Mouse (Mus musculus) lung, postnatal 25 days (tissue): Measurements from ENCODE around the gene Mks1.

Experiments used
- DNase-seq: peaks from one replicate; pipeline ENCODE4 v3.0.0; 2022; ENCODE audit warnings: low spot score

The Mks1 gene

DNA sequence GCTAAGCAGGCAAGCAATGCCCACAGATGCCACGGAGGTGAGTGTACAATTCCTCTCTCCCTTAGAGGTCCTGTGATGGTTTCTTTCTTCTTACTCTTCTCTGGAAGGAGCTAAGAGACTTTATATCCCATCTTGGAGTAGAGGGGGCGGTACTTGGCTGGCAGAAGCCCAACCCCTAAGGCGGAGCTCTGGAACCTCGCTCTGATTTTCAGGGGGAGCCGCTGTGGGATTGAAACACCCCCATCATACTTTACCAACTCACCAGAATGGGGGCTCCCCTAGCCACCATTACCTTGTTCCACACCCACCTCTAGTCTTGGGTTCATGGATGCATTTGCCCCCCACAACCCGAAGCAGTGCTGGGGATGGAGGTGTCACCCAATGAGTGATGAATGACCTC, 22.4 kb downstream of the Mks1 start, which contains the start of gene Epx:
TSS of gene Epx (minus strand) at position 101 of the 400 bp plus-strand sequence.
- DNase-seq = no peak

DNA sequence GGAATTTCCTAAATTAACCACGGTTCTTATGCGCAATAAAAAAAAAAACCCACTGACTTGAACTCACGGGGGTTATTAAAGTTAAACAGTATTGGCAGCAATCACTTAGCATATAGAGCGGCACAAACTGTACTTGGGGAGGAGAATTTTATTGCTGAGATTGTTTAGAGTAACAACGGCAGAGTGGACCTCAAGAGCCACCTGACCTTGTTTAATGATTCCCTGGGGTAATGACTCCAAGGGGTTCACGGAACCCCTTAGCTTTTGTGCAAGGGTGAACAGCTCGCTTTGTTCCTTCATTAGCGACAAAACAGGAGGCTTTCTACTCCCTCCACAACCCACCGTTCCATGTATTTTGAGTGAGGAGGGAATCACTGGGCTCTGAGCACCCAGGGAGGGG, 26.8 kb downstream of the Mks1 start:
- no peak for DNase-seq

DNA sequence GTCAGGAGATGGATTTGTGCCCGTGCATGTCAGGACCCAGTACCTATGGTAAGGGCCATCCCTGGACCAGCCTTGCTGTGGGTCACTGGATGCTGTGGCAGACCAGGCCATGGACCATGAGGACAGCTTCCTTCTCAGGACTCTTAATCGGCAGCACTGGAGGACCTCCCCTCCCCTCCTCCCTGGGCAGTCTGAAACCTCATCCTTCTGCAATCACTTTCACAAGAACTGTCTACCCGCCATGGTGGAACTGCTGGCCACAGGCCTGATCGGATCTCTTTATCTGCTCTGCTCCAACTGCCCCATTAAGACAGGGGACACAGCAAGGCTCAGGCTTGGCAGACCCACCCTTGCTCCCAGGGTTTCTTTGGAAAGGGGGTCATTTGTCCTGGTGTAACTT, 28.7 kb downstream of the Mks1 start:
- no peak for DNase-seq

DNA sequence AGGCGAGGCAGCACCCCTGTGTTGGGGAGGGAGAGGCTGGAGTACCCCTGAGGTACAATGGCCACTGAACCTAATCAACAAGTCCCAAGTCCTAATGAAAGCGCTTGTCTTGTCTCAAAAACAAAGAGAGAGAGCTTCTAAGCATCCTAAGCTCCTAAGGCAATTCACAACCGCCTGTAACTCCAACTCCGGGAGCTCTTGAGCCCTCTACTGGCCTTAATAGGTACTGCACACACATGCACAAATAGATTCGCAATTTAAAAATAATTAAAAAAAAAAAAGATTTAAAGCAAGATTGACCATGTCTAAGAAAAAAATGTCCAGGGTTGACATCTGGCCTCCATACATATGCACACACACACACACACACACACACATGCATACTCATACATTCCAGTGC, 30.5 kb downstream of the Mks1 start:
- DNase-seq = no peak

DNA sequence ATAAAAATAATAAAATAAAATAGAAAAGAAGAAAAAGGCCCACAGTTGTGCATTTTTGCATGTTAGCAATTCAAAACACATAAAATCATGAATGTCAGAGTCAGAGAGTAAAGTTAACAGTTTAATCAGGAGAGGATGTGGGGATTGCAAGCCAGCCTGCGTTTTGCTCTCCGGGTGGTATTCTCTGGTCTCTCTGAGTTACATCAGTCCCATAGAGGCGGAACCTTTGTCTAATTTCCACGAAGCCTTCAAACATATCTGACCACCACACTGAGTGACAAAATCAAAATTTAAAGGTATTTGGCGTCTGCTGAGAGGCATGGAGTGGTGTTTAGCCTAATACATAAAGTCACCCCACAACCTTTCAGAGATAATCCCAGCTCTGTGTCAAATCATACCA, 31.8 kb downstream of the Mks1 start:
- no peak for DNase-seq

DNA sequence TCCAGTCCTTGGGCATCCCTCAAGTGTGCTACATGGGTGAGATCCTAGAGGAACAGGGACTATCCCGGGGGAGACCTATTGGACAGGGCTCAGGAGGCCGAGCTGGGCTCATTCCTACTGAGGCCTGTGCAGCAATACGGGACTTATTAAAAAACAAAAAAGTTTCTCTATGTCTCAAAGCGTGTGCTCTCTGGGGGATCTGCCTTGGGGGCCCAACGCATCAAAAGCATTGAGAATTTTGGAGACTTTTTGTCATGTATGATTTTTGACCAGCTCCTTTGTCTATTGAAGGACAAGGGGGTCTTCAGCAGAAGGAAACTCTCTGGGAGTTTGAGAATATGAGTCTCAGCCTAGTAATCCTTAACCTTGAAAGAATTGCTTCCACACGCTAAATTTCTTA, 39.2 kb downstream of the Mks1 start, which contains the start of gene Olfr462:
TSS of gene Olfr462 (minus strand) at position 101 of the 400 bp plus-strand sequence.
- no peak for DNase-seq

DNA sequence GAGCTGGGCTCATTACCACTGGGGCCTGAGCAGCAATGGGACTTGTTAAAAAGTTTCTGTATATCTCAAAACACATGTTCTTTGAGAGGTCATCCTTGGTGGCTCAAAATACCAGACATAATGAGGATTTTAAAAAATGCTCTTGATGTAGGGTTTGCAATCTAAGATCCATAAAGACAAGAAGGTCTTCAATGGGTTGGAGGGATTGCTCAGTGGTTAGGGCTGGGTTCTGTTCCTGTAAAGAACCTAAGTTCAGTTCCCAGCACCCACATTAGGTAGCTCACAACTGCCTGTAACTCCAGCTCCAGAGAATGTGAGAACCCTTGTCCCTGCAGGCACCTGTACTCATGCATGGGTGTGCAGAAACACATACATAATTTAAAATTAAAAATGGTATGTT, 44.3 kb downstream of the Mks1 start, which contains the start of gene Olfr463:
TSS of gene Olfr463 (minus strand) at position 101 of the 400 bp plus-strand sequence.
- DNase-seq = no peak

DNA sequence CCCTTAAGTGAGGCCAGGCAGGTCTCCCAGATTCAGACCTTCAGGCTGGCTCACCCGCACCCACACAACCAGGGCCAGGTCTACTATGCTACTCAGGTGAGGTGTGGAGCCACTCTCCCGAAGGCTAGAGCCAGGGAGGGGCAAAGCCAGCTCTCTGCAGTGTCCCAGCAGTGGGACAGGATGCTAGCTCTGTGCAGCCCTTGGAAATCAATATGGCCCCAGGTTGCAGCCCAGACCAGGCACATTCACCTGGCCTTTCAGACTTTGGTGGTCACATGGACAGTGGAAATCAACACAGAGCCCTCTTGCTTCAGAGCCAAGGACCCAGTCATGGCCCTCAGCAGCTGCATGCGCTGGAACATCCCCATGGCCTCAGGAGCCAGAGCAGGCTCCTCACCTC, 51.3 kb downstream of the Mks1 start:
- no peak for DNase-seq
